Mouse (Mus musculus) ovary, postnatal 10 days (tissue): ENCODE measurements around the gene Ppp1r3d.

Experiments used
- DNase-seq: peaks from one replicate; pipeline ENCODE4 v3.0.0; 2022; ENCODE audit warnings: low spot score

Ppp1r3d gene

DNA sequence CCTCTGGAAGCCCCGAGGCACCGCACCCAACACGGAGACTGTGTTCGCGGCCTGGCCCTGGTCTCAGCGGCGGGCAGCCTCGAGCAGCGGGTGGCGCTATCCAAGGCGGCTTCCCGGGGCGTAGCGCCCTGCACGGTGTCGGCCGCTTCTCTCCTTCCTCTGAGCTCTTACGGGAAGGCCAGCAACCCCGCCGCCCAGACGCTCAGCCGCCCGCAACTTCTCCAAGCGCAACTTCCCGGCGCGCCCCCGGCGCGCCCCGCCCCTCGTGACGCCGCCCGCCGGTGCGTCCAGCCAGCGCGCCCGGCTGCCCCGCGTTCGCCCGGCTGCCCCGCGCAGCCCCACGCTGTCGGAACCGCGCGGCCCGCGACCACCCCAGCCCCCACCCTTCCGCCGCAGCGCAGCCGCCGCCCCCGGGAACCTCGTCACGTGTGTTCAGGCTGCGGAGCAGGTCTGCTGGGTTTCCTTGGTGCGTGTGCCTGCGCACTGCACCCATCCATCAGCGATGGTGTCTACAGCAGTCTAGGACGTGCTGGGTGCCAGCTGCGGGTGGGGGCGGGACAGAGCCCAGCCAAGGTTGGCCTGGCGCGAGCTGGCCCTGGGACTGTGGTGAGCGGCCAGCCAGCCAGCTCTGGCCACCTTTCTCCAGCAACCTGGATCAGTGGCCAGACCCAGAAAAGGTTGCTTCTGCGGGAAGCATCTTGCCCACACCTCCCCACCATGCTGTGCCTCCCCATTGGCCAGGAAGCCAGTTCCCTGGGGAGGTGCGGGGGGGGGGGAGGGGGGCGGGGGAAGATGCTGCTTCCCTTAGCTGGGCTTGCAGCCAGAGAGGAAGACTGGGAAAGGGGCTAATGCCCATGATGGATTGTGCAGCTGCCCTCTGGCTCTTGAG, at the start of gene Ppp1r3d, which contains the start of gene Fam217b:
Gene Ppp1r3d (minus strand): TSS at position 212 of the 889 bp plus-strand sequence.
Gene Fam217b (plus strand): TSS at position 264 of the 889 bp plus-strand sequence.
- DNase-seq: no peak

DNA sequence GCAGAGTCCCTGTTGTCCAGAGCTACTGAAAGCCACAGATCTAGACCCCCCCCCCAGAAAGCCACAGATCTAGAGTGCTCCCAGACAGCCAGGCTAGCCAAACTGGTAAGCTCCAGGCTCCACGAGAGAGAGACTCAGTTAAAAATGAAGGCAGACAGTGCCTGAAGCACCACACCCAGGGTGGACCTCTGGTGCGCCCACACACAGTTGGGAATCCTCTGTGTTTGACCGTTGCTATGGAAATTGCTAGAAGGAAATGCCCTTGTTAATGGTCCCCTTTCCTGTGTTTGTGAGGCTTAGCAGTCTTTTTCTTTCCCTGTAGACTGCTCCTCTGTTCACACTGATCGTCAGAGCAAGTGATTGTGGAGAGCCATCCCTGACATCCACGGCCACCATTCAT, 46.1 kb upstream of the Ppp1r3d start:
- DNase-seq: no peak

DNA sequence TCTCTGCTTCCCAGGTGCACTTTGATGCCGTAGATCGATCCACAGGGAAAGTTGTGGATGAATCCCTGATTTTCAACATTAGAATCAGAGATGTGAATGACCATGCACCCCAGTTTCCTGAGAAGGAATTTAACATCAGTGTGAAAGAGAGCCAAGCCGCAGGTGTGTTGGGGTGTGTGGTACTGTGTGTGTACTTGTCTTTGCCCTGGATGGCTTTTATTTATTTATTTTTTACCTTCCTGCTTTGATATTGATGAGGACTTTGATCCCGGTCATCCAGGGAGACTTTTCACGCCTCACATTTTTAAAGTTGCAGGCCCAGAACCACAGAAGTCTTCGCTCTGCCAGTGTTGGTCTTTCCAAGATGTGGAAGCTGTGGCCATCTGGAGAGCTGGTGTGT, 43.1 kb upstream of the Ppp1r3d start:
- no peak for DNase-seq

DNA sequence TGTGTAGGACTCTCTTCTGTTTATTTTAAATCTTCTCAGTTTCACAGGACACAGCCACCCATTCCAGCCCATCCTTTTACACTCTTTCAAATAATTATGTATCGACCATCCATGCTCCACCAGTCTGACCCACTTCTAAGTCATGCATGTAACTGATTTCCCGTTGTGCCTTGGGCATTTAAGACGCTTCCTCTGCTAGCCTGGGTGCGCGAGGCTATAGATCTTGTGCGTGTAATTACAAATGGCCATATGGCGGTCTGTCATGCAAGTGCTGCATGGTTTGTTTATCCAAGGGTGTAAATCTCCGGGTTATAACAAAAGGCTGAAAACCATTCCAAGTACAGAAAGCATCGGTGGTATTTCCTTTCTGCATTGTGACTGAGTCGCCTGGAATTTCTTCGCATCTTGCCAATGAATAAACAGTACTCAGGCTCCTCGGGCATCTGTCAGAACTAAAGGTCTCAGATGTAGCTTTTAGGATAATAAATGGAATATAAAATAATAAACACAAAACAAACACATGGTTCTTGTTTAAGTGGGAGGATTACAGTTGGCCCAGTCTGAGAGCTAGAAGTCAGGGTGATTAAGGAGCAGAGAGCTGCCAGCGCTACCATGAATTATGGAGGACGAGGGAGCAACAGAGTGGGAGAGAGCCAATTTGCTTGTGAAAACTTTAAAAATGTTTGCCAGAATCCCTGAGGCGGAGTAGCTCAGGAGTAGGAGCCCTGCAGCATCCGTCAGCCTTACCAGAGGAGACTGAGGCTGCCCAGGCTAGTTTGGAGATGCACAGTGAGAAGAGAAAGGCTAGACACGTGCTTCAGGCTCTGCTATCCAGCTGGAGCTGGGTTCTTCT, 40.6 kb upstream of the Ppp1r3d start:
- DNase-seq: peak; percentile 5

DNA sequence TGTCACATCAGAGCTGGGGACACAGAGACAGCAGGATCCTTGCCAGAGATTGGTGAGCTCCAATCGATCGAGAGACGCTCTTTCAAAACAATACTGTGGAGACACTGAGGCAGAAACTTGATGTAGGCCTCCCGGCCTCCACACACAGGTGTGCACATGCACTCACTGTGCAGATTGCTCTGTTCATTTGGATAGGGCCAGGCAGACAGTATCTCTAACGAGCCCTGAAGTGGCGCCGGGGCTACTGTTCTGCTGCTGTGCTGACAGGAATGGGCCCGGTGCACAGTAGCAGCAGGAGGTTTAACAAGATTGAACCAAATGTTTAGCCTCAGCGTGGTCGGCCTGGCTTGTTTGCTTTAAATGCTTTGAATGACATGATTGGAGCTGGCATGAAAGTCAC, 36.7 kb upstream of the Ppp1r3d start:
- no peak for DNase-seq

DNA sequence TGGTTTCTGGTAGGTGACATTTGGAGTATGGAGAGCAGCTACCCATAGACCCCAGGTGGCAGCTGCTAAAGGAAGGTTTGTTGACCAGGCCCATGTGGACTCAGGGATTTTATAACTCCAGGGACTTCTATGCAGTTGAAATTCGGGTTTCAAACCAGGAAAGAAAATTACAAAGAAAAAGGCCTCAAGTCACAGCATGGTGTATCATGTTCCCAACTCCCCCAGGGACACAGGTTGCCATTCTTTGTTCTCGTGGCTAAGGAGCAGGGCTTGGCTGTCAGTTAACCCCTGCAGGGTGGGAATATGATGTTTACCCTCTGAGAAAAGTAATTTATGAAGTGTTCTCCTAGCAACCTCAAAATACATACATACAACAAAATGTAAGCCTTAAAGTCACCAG, 36.0 kb upstream of the Ppp1r3d start:
- no peak for DNase-seq

DNA sequence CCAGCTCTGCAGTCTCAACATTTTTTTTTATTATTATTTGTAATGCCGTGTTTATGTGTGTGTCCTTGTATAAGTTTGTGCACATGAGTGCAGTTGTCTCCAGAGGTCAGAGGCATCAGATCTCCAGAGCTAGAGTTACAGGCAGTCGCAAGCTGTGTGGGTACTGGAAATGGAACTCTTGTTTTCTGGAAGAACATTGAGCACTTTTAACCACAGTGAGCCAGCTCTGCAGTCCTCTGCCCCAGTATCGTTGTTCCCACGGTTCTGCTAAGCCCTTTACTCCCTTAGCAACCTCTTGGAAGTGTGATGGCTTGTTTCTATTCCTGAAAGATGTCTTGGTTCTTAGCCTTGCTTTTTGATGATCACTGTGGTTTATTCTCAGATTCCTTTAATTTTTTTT, 35.1 kb upstream of the Ppp1r3d start:
- no peak for DNase-seq

DNA sequence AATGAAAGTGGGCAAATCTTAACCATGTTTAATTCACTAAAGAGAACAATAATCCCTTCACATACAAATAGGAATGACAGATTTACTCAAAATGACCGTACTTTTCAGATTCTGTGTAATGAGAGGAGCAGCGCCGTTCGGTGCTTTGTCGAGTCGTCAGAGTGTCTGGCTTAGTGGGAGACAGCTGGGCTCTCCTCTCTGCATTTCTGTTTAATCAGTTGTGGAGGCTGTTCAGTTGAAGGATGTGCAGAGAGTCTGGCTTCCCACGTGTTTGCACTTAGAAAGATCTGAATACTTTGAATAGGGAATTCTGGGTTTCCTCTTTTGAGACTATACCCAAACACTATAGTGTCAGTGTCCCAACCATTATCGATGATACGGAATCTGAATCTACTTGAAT, 23.0 kb upstream of the Ppp1r3d start:
- no peak for DNase-seq

DNA sequence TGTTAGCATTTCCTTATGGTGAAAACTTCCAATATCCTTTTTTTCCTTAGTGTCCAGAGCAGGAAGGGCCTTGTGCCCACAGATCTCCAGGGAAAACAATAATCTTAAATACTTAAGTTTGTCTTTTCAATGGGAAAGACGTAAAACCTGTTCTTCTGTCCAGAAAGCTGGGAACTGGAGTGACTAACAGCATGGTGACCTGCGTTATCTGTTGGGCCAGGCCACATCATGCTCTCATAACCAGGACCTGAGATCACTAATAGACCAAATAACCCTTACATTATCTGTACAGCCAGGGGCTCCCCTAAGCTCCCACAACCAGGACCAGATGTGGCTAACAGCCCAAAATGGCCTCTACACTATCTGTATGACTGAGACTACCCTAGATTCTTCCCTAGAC, 19.6 kb upstream of the Ppp1r3d start:
- DNase-seq: no peak

DNA sequence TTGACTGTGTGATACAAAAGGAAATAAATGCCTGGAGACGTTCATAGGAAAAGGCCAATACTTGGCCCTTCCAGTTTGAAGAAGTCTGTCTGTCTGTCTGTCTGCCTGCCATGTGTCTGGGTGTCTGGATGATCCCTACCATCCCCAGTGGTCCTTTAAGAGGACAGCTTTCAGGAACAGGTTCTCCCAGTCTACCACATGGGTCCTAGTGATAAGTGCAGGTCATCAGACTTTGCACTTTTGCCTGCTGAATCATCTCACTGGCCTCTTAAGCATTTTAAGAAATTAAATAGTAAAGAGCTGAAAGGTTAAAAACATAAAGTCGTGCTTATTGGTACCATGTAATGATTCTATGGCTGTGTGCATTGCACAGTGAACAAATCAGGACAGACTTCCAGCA, 19.2 kb upstream of the Ppp1r3d start:
- DNase-seq: no peak

DNA sequence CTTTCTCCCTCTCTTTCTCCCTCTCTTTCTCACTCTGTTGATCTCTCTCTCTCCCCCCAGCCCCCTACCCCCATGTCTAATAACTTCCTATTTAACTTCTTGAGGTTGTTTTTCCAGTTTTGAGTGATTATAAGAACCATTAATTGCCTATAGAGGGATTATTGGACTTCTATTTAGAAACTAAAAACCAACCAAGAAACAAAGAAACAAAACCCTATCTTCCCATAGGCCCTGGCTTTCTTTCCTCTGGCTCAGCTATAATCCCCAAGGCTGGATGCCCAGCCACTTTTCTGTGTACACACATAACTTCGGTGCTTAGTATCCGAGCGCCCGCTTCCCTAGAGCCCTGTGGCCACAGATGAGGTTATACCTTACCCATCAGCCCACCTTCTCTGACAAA, 16.0 kb upstream of the Ppp1r3d start, which contains the start of gene Cdh26:
Gene Cdh26 (plus strand): TSS at position 301 of the 400 bp plus-strand sequence.
- DNase-seq: no peak

DNA sequence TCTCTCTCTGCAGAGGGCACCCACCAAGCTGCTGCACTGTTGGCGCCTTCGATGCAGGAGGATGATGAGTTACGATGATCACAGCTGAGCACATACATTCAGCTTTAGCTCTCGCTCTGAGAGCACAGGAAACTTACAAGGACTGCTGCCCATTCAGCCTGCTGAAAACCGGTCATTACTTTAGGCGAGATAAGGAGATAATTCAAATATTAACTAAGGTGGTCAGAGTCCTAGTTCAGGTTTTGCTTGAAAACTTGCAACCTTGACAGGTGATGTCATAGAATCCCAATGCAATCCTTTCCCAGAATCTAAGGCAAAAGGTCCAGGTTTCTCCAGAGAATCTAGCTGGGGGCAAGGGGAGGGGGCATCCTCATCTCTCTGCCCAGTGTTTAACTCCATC, 15.2 kb upstream of the Ppp1r3d start:
- DNase-seq: no peak

DNA sequence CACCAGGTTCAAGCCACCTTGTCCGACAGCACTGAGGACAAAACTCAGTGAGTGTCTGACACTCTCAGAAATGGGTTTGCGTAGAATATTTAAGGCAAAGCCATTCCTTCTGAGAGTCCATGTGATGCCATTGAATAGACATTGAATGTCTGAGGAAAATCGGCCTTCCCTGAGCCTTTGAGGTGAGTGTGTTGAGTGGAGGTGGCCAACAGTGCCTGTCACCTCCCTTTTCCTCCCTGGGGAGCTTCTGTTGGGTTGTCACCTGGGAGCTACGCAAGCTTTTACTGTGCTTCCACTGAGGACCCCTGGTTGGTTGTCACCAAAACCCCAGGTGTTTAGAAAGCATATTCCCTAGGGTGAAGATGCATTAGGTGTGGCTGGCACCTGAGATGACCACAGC, 14.4 kb upstream of the Ppp1r3d start:
- no peak for DNase-seq

DNA sequence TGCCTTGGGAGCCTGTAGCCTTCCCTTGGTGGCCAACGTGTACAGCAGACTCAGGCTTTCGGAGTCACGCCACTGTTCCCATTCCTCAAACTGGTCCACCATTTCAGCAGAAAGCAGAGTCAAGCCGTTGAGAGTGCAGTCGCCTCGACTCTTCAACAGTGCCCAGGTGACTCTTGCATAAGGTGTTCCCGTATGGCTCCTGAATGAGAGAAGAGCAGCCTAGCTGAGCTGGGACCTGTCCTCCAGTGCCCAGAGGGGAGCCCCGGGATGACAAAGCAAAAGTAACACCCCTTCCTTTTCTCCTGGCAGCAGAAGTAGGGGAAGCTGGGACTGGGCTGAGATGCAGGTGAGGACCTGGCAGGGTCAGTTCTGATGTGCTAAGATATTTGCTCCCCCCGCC, 13.9 kb upstream of the Ppp1r3d start:
- no peak for DNase-seq

DNA sequence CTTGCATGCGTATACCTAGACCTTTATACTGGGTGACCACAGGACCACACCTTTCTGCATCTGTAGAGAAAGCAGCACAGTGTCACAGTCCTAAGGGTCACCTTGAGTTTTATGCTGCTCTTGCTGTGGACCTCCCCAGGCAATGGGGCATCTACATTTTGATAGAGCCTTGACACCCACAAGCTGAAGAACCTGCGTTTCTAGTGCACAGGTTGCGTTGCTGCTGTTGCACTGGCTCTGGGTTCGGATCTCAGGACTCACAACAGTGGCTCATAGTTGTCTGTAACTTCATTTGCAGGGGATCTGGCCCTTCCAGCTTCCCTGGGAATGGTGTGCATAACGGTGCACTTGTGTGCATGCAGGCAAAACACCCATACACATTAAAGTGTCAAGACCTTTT, 12.9 kb upstream of the Ppp1r3d start:
- no peak for DNase-seq

DNA sequence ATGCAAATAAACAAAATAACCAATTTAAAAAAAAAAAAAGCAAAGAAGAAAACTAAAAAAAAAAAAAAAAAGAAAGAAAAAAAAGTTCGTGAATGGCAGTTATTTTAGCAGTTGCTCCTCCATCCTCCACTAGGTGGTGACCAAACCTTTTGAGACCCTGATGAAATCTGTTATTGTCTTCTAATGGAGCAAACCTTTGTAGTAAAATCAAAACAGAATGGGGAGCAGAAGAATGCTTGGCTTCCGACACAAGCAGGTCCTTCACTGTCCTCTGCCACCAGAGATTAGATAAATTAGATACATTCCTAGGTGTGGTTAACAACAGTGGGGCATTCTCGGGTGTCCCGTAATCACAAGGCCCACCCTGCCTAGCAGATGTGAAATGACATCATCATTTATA, 12.0 kb upstream of the Ppp1r3d start:
- DNase-seq: no peak

DNA sequence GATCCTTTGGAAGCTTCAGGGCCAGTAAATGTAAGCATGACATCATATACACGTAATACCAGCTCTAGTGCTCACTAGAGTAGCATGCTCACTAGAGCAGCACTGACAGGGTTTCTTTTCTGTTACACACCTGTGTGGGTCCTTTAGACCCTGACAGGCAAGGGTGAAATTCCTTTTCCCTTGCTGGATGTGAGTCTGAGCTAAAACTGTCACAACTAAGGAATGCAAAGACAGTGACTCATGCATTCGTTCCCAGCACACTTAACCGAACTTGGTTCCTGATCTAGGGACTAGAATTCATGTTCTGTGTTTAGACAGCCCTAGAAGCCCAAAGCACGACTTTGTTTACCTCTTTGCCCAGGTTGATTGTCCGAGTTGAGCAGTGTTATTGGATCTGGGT, 9.0 kb upstream of the Ppp1r3d start:
- no peak for DNase-seq

DNA sequence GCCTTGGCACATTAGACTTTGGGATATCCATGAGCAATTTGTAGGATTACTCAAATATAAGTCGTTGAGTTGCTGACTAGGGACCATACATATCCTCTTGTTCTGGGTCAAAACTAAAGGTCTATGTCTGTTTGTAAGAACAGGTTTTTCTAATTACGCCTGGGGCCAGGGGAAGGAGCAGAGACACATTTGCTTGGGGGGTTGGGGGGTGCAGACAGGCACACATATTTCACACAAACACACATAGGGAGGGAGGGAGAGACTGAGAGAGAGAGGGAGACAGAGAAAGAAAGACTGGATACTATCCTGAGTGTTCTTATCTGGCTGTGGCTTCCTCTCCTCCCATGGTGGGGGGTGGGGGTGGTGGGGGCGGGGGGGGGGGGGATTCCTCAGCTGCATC, 7.9 kb upstream of the Ppp1r3d start:
- DNase-seq: no peak

DNA sequence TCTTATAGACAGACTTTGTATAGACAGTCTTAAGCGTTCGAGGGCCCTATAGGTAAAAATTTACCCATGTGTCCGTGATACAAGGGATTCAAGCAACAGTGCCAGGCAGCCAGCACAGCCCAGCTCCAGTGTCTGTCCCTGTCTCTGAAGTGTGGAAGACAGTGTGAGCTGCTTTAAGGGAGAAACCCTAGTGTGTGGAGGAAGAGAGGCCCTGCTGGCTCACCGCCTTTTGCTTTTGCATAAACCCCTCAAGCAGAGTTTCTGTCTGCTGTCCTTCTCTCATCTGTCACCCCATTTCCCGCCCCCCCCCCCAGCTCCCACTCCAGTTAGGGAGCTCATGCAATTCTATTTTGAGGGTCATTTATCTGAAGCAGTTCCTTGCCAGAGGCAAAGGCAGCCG, 7.3 kb upstream of the Ppp1r3d start:
- no peak for DNase-seq

DNA sequence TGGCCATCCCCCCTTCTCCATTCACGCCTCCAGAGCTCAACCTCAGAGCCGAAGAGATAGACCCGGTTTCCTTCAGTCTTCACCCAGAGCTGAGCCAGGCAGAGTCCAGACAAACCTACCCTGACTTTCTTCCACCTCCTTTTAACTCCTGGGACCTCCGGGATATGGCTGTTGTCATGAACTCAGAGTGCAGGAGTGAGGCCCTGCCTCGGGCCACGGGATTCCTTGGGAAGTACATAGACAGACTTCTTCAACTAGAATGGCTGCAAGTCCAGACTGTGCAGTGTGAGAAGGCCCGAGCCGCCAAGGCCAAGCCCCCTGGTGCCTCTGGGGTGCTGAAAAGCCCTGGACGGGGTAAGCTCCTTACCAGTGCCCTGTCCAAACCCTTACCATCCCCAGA, 6.3 kb upstream of the Ppp1r3d start:
- no peak for DNase-seq

DNA sequence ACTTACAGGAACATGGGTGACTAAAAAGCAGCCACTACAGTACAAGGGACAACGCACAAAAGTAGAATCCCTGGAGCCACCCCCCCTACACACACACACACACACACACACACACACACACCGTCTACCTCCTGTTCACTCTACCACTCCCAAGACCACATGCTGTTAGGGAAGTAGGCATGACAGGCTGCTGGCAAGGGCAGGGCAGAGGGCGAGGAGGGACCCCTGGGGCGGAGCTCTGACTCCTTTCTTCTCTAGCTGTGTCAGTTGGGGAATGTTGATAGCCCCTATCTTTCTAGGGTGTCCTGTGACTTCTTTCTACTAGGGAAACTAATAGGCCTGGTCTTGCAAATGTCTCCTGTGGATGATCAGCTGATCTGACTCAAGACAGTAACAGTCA, 2.7 kb upstream of the Ppp1r3d start:
- DNase-seq: no peak

DNA sequence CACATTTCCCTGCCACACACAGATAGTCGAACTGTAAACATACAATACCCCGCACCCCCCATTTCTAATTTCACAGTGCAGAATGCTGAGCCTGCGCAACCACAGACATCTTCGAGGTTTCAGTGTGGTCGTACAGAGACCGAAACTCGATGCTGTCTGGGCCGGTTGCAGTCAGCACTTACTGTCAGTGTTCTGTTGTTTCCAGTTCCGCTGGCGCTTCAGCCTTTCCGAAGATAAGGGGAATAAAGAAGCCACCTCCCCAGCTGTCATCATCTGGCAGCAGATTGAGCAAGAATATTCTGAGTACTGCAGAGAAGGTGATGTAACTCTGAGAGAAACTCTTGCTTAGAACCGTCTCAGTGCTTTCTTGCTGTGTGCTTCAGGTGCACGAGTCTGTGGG, 2.2 kb upstream of the Ppp1r3d start:
- no peak for DNase-seq

DNA sequence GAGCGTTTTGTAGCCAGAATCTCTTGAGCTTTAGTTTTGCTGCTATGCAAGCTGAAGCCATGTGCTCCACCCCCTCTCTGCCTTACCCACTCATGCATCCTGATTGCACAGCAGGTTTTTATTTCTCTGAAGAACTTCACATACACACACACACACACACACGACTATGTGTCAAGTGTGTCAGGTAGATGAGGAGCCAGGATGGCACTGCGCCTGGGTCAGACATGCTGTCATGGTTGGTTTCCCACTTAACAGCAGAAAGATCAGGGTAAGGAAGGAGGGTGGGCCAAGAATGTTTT, 827 bp upstream of the Ppp1r3d start:
- DNase-seq: no peak
